Mouse (Mus musculus): Measurements from ENCODE around the gene Mpdu1.
"Not testable (repeated sequence)": the region's sequence is repeated elsewhere in the genome, so short reads cannot be mapped to it uniquely, and the experiment has no call there.

Gene Mpdu1

GRCm38 (mm10) chr11:69662213-69662966 is at the start of gene Mpdu1:
Gene Mpdu1 (minus strand): TSS chr11:69662642.
- DNase-seq (ENCODE audit: low spot score in 2 of 2): peak; percentile 81 to 88

- DNase-seq (ENCODE audit: low spot score in 2 of 2): no peak
Measured at GRCm38 (mm10) chr11:69711082-69711481, 48.6 kb upstream of the Mpdu1 start.

- DNase-seq (ENCODE audit: low spot score in 2 of 2): no peak
Measured at GRCm38 (mm10) chr11:69710470-69710869, 48.0 kb upstream of the Mpdu1 start.

GRCm38 (mm10) chr11:69709554-69710446 is 47.4 kb upstream of the Mpdu1 start:
- DNase-seq (ENCODE audit: low spot score in 2 of 2): no peak

- no peak for DNase-seq (ENCODE audit: low spot score in 2 of 2)
Measured at GRCm38 (mm10) chr11:69708614-69709265, 46.3 kb upstream of the Mpdu1 start.

- no peak for DNase-seq (ENCODE audit: low spot score in 2 of 2)
Measured at GRCm38 (mm10) chr11:69707873-69708381, 45.5 kb upstream of the Mpdu1 start.

GRCm38 (mm10) chr11:69707480-69707847 is 45.0 kb upstream of the Mpdu1 start:
- no peak for DNase-seq (ENCODE audit: low spot score in 2 of 2)

GRCm38 (mm10) chr11:69706775-69707479 is 44.5 kb upstream of the Mpdu1 start:
- DNase-seq (ENCODE audit: low spot score in 2 of 2): no peak

- DNase-seq (ENCODE audit: low spot score in 2 of 2): no peak
Measured at GRCm38 (mm10) chr11:69704613-69705010, 42.2 kb upstream of the Mpdu1 start.

- no peak for DNase-seq (ENCODE audit: low spot score in 2 of 2)
Measured at GRCm38 (mm10) chr11:69703814-69704612, 41.6 kb upstream of the Mpdu1 start.

GRCm38 (mm10) chr11:69703381-69703780 is 40.9 kb upstream of the Mpdu1 start:
- DNase-seq (ENCODE audit: low spot score in 2 of 2): not testable (repeated sequence)

- DNase-seq (ENCODE audit: low spot score in 2 of 2): not testable (repeated sequence)
Measured at GRCm38 (mm10) chr11:69702886-69703285, 40.4 kb upstream of the Mpdu1 start.

- DNase-seq (ENCODE audit: low spot score in 2 of 2): no peak
Measured at GRCm38 (mm10) chr11:69699595-69699994, 37.2 kb upstream of the Mpdu1 start.

GRCm38 (mm10) chr11:69698574-69698973 is 36.1 kb upstream of the Mpdu1 start:
- DNase-seq (ENCODE audit: low spot score in 2 of 2): no peak

- DNase-seq (ENCODE audit: low spot score in 2 of 2): no peak
Measured at GRCm38 (mm10) chr11:69697396-69697795, 35.0 kb upstream of the Mpdu1 start.

GRCm38 (mm10) chr11:69695361-69696181 is 33.1 kb upstream of the Mpdu1 start, which contains the start of the genes Tnfsf12 and Tnfsfm13:
Gene Tnfsf12 (minus strand): TSS chr11:69695849.
Gene Tnfsfm13 (minus strand): TSS chr11:69696098.
- peak; percentile 21 to 32 for DNase-seq (ENCODE audit: low spot score in 2 of 2)

- no peak for DNase-seq (ENCODE audit: low spot score in 2 of 2)
Measured at GRCm38 (mm10) chr11:69695046-69695360, 32.6 kb upstream of the Mpdu1 start.

GRCm38 (mm10) chr11:69693421-69693965 is 31.1 kb upstream of the Mpdu1 start:
- no peak for DNase-seq (ENCODE audit: low spot score in 2 of 2)

GRCm38 (mm10) chr11:69692863-69693262 is 30.4 kb upstream of the Mpdu1 start:
- DNase-seq (ENCODE audit: low spot score in 2 of 2): no peak
